Mouse (Mus musculus) lung, postnatal 25 days (tissue): ENCODE measurements around the gene Erp29.

Experiments used
- DNase-seq: peaks from one replicate; pipeline ENCODE4 v3.0.0; 2022; ENCODE audit warnings: low spot score

The Erp29 gene

DNA sequence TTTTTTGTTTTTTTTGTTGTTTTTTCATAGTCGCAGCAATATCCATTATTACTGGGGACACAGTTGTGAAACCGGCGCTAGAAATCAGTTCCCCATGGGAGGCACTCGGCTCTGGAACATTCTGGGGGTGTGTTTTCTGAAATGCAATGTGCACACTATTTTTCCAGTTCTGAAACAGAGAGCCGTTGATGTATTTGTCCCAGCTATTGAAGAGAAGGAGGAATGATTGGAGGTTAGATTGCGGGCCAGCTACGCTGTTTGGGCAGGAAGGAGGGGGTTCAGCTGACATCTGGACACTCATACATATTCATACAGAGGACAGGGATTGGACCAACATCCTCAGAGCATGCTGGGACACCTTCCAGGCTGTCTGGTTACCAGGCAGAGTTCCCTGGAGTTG is 63.2 kb downstream of the Erp29 start:
- peak; percentile 33 for DNase-seq

DNA sequence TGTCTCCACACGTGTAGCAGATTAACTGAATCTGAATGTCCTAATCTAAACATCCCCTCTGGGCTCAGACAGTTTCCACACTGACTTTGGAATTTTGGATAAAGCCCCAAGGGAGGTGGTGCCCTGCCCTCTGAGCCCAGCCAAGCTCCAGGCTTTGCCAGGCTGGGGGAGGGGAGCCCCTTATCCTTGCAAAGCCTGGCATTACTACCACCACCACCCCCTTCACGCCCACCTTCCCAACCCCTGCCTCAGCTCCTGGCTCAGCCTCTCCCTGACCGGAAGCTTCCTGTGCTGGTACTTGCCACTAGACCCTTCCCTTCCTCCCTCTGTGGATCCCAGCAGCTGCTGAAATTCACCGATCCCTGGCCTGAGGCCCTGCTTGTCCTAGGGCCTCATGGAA is 65.2 kb downstream of the Erp29 start:
- peak; percentile 26 for DNase-seq

- peak; percentile 32 for DNase-seq
These were observed 66.0 kb downstream of the Erp29 start for GRCm38 (mm10) chr5:121386120-121386909.

DNA sequence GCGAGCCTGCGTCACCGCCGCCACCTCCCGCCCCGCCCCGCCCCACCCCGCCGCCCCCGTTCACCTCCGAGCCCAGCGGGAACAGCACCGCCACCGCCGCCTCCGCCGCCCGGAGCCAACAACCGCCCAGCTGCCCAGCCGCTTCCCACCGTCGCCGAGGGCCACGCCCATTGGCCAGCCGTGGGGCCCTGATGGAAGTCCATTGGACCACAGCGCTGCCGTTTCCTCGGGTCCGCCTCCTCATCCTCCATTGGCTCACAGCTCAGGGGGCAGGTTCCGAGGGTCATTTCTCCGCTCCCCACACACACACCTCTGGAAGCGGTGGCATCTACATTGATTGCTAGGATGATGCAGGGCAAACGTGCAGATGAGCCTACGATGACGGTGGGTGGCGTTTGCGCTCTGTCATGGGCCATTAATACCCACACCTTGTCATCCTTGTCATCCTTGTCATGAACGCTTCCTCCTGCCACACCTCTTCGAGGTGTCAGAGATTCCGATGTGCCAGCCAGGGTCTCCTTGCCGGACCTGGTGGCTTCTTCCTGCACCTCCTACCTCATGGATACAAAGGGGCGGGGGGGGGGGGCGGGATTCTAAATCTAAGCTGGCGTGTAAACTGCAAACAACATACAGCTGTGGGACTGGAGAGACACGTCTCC is 66.7 kb downstream of the Erp29 start, which contains the start of gene Trafd1:
TSS of gene Trafd1 (minus strand) at position 172 of the 659 bp plus-strand sequence.
- peak; percentile 98 for DNase-seq

- peak; percentile 48 for DNase-seq
These were observed 67.4 kb downstream of the Erp29 start for GRCm38 (mm10) chr5:121384757-121385460.

- DNase-seq = peak; percentile 45
These were observed 68.2 kb downstream of the Erp29 start for GRCm38 (mm10) chr5:121383857-121384756.

DNA sequence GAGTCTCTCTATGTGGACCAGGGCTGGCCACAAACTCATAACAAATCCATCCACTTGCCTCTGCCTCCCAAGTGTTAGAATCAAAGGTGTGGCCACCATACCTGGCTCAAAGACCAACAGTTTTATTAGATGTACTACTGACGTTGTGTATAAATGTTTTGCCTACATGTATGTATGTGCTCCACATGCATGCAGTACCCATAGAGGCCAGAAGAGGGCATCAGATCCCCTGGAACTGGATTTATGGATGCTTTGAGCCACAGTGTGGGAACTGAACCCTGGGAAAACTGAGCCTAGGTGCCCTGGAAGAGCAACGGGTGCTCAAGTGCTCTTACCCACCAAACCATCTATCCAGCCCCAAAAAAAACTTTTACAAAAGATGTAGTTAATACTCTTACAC is 71.6 kb downstream of the Erp29 start:
- DNase-seq = no peak

GRCm38 (mm10) chr5:121378678-121379256 is 73.5 kb downstream of the Erp29 start:
- DNase-seq = no peak
